Mouse (Mus musculus): Measurements from ENCODE around the gene Prkar2a.
A peak's percentile ranks its signal among the peaks of the same experiment; 100 is the strongest.

Prkar2a gene

GRCm38 (mm10) chr9:108795762-108796161 is 106.6 kb downstream of the Prkar2a start:
- DNase-seq (ENCODE audit: low read depth), result peak; percentile 62

GRCm38 (mm10) chr9:108796351-108796981 is 107.4 kb downstream of the Prkar2a start:
- DNase-seq (ENCODE audit: low read depth), result no peak

GRCm38 (mm10) chr9:108797477-108797876 is 108.4 kb downstream of the Prkar2a start:
- no peak for DNase-seq (ENCODE audit: low read depth)

- peak; percentile 72 for DNase-seq (ENCODE audit: low read depth)
Measured at GRCm38 (mm10) chr9:108798508-108799075, 109.5 kb downstream of the Prkar2a start.

- DNase-seq (ENCODE audit: low read depth), result no peak
Measured at GRCm38 (mm10) chr9:108799564-108799963, 110.5 kb downstream of the Prkar2a start.

Data from 416B (cell line).